Mouse (Mus musculus) heart, adult 2 months (tissue): Measurements from ENCODE around the gene Otud4.

ENCODE experiments used
- CTCF ChIP-seq: fragments of 200-600 bp; IDR thresholded peaks from 2 replicates; pipeline ENCODE4 v1.8.1; 2022; ENCODE audit warnings: antibody characterized with exemption, mild to moderate bottlenecking, moderate library complexity
- EP300 ChIP-seq: fragments of 200-500 bp; IDR thresholded peaks from 2 replicates; pipeline ENCODE4 v1.6.1; 2011; ENCODE audit warnings: low read depth, low read length, control low read depth; ENCODE audit not compliant: insufficient read depth
- POLR2A ChIP-seq: fragments of 200-500 bp; IDR thresholded peaks from 2 replicates; pipeline ENCODE4 v1.6.1; 2011; ENCODE audit warnings: mild to moderate bottlenecking, low read depth, low read length, control low read depth; ENCODE audit not compliant: insufficient read depth

DNA sequence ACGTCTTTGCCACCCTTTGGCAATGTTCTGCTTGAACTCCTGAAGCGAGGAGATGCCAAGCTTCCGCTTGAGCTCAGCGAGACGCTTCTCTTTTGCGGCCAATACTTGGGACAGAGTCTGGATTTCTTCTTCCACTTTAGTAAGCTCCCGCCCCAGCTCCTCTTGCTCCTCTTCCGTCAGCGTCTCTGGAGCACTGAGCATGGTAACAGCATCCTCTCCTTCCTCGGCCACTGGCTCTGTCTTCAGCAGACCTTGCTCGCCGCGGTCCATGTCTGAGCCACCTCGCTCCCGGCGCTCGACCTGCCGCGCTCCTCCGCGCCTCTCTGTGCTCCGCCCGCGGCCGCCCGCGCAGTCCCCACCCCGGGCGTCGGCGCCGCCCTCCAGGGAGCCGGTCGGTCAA lies 41.1 kb downstream of the Otud4 start:
- TF ChIP-seq CTCF (no peak), POLR2A (no peak), EP300 (no peak)
